Mouse (Mus musculus): ENCODE measurements around the gene Wdr64. TPM values are rescaled to one million over a fixed set of nuclear protein-coding genes. Genes with fewer than 3 reads are reported as not detected.

Wdr64 gene
- polyA plus RNA-seq, 1 experiment from 2014 or later: not detected

DNA sequence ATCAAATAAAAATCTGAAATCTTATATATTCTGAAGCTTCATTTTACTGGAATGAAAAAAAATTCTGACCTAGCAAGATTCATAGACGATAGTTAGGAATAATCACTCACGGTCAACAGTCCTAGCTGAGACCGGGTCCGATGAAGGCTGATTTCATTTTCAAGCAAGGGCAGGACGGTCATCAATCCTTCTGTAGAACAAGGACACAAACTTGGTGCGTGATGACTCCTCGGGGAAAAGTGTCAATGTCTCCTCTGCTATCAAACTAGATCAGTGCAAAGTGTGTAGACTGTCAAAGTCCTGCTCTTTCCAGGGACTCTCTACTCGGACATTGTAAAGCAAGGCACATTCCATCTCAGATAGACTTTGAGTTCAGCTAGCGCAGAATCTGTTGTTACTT, 18.4 kb downstream of the Wdr64 start:
- H3K9ac ChIP-seq (ENCODE audit: low read length): no peak overlapping the region
- H3K4me3 ChIP-seq (ENCODE audit: control insufficient read depth in 1 of 2, insufficient read depth in 1 of 2, low read depth in 1 of 2, low read length in 2 of 2): no peak overlapping the region
- peaks cover 0 to 6% of the 10 kb centered on the region in 2 experiments; a peak in 3 of 4 replicates for H3K4me1 ChIP-seq (ENCODE audit: control insufficient read depth in 2 of 2, insufficient read depth in 2 of 2, low read length in 2 of 2)
- no peaks in the 10 kb centered on the region for H3K9me3 ChIP-seq (ENCODE audit: control insufficient read depth, low read length)
- no peaks in the 10 kb centered on the region for H3K27me3 ChIP-seq (ENCODE audit: control insufficient read depth, insufficient read depth, low read length)
- H3K4me2 ChIP-seq (ENCODE audit: low read length): no peak overlapping the region
- no peak overlapping the region for H3K27ac ChIP-seq (replicated peaks in 1 of 2; ENCODE audit: control insufficient read depth in 1 of 2, insufficient read depth in 1 of 2, low read depth in 2 of 2, low read length in 2 of 2)
- 82% methylated on average over 9 of the region's 9 CpGs for WGBS
- ATAC-seq (ENCODE audit: insufficient number of reproducible peaks, insufficient read depth, low FRiP score, low read depth): no peak
- H3K36me3 ChIP-seq (ENCODE audit: control insufficient read depth, insufficient read depth, low read length): no peaks in the 10 kb centered on the region

DNA sequence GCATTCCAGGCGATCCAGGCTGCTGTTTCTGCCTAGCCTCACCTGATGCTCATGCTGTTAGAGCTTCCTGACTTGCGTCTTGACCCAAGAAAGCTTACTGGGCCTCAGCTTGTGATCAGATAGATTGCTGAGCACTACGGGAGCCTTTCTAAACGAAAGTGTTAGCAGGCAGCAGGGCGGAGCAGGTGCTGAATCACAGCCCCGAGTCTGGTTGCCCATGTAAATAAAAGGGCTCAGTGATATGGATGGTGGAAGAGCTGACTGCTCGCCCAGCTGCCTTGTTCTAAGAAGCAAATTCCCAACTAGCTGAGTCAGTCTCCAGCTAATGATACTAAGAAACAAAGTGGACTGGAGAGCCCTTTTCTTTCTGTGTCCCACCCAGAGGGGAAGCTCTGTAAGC, 27.4 kb downstream of the Wdr64 start:
- 22% methylated on average over 7 of the region's 7 CpGs for WGBS

DNA sequence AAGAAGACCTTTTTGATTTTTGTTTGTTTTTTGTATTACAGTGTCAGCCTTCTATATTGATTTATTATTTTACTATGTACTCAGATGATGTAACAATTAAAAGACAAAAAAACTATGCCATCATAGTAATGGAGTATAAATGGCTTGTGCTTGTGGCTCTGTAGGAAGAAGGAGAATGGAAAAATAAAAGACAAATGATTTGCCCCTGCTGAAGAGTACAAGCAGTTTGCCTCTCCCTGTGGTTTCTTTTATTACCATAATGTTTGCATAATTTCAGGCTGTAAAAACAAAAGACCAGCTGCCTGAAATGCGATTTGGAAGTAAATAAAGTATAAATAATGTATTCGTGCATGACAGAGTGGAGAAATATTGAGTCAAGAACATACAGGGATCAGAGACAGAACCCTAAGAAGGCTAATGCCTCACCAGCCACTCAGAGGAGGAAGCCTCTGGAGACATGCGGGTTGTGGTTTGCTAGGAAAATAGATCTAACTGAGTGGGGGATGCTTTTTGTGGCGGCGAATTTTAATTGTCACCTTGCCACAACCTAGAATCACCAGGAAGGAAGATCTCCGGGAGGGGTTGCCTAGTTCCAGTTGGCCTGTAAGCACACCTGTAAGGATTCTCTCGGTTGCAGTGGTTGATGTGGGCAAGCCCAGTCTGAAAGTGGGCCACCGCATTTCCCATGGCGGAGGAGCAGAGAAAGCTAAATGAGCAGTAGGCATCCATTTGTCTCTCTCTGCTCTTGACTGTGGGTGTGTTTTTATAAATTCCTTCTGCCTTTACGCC, 56.4 kb downstream of the Wdr64 start:
- Histone ChIP-seq H3K27ac (replicated peaks in 1 of 2; ENCODE audit: control insufficient read depth in 1 of 2, insufficient read depth in 1 of 2, low read depth in 2 of 2, low read length in 2 of 2) (no peak overlapping the region), H3K4me2 (ENCODE audit: low read length) (no peak overlapping the region), H3K27me3 (ENCODE audit: control insufficient read depth, insufficient read depth, low read length) (no peaks in the 10 kb centered on the region), H3K4me1 (ENCODE audit: control insufficient read depth in 2 of 2, insufficient read depth in 2 of 2, low read length in 2 of 2) (no peaks in the 10 kb centered on the region), H3K36me3 (ENCODE audit: control insufficient read depth, insufficient read depth, low read length) (no peaks in the 10 kb centered on the region), H3K4me3 (ENCODE audit: control insufficient read depth in 1 of 2, insufficient read depth in 1 of 2, low read depth in 1 of 2, low read length in 2 of 2) (no peak overlapping the region), H3K9me3 (ENCODE audit: control insufficient read depth, low read length) (no peaks in the 10 kb centered on the region), H3K9ac (ENCODE audit: low read length) (no peak overlapping the region)
- ATAC-seq (ENCODE audit: insufficient number of reproducible peaks, insufficient read depth, low FRiP score, low read depth): no peak
- WGBS: 75% methylated on average over 10 of the region's 10 CpGs

More for the DNA sequence above, 27.4 kb downstream of the Wdr64 start:
- Histone ChIP-seq H3K4me3 (ENCODE audit: control insufficient read depth in 1 of 2, insufficient read depth in 1 of 2, low read depth in 1 of 2, low read length in 2 of 2) (no peak overlapping the region), H3K27me3 (ENCODE audit: control insufficient read depth, insufficient read depth, low read length) (no peaks in the 10 kb centered on the region), H3K4me1 (ENCODE audit: control insufficient read depth in 2 of 2, insufficient read depth in 2 of 2, low read length in 2 of 2) (peaks cover 5 to 16% of the 10 kb centered on the region in 2 experiments; a peak in 3 of 4 replicates), H3K9me3 (ENCODE audit: control insufficient read depth, low read length) (no peaks in the 10 kb centered on the region), H3K9ac (ENCODE audit: low read length) (no peak overlapping the region), H3K36me3 (ENCODE audit: control insufficient read depth, insufficient read depth, low read length) (no peaks in the 10 kb centered on the region), H3K27ac (replicated peaks in 1 of 2; ENCODE audit: control insufficient read depth in 1 of 2, insufficient read depth in 1 of 2, low read depth in 2 of 2, low read length in 2 of 2) (no peak overlapping the region), H3K4me2 (ENCODE audit: low read length) (0 out of 2 replicates have a peak overlapping the region, but pooled peaks have one; percentile 19)
- no peak for ATAC-seq (ENCODE audit: insufficient number of reproducible peaks, insufficient read depth, low FRiP score, low read depth)

DNA sequence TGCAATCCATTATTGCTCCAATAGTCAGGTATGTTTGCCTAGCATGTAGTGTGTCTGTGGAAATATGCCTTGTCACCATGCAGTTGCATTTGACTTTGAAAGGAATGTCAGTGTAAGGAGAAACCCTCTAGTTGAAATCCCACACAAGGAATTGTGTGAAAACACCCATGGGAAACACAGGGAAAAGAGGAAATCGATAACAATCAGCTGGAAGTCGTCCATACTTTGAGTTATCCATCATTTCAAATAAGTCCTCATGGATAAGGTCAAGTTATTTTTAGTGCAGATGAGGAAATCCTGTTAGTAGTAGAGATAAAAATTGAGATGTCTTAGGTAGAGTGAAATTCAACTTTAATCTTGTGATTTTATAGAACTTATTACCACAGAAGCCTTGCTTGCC, 96.3 kb downstream of the Wdr64 start:
- Histone ChIP-seq H3K4me3 (ENCODE audit: control insufficient read depth in 1 of 2, insufficient read depth in 1 of 2, low read depth in 1 of 2, low read length in 2 of 2) (no peak overlapping the region), H3K9me3 (ENCODE audit: control insufficient read depth, low read length) (no peaks in the 10 kb centered on the region), H3K27me3 (ENCODE audit: control insufficient read depth, insufficient read depth, low read length) (no peaks in the 10 kb centered on the region), H3K4me2 (ENCODE audit: low read length) (no peak overlapping the region), H3K9ac (ENCODE audit: low read length) (no peak overlapping the region), H3K4me1 (ENCODE audit: control insufficient read depth in 2 of 2, insufficient read depth in 2 of 2, low read length in 2 of 2) (no peaks in the 10 kb centered on the region), H3K27ac (replicated peaks in 1 of 2; ENCODE audit: control insufficient read depth in 1 of 2, insufficient read depth in 1 of 2, low read depth in 2 of 2, low read length in 2 of 2) (no peak overlapping the region), H3K36me3 (ENCODE audit: control insufficient read depth, insufficient read depth, low read length) (no peaks in the 10 kb centered on the region)
- no peak for ATAC-seq (ENCODE audit: insufficient number of reproducible peaks, insufficient read depth, low FRiP score, low read depth)
- WGBS: 53% methylated on average over 2 of the region's 2 CpGs

DNA sequence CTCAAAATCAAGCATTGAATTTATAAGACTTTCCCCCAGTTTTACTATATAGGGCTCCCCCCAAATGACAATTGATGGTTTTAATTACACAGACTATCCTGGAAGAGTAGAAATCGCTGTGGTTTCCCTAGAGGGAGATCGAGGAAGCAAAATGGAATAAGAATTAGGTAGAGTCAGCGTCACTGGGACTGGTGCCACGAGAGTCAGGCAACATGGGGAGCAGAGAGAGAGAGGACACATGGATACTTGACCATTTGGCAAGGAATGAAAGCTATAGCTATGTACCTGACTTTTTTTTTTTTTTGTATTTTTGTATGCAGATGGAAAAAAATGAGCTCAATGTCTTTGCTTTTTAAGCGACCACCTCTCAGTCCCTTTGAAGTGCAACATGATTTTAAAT, 110.0 kb downstream of the Wdr64 start:
- ATAC-seq (ENCODE audit: insufficient number of reproducible peaks, insufficient read depth, low FRiP score, low read depth): no peak
- no peak overlapping the region for H3K27ac ChIP-seq (replicated peaks in 1 of 2; ENCODE audit: control insufficient read depth in 1 of 2, insufficient read depth in 1 of 2, low read depth in 2 of 2, low read length in 2 of 2)
- no peak overlapping the region for H3K4me3 ChIP-seq (ENCODE audit: control insufficient read depth in 1 of 2, insufficient read depth in 1 of 2, low read depth in 1 of 2, low read length in 2 of 2)
- H3K9me3 ChIP-seq (ENCODE audit: control insufficient read depth, low read length): 0 out of 2 replicates have a peak, but pooled peaks cover 3% of the 10 kb centered on the region
- no peak overlapping the region for H3K4me2 ChIP-seq (ENCODE audit: low read length)
- no peak overlapping the region for H3K9ac ChIP-seq (ENCODE audit: low read length)
- H3K27me3 ChIP-seq (ENCODE audit: control insufficient read depth, insufficient read depth, low read length): no peaks in the 10 kb centered on the region
- peaks cover 0 to 3% of the 10 kb centered on the region in 2 experiments; a peak in 1 of 4 replicates for H3K4me1 ChIP-seq (ENCODE audit: control insufficient read depth in 2 of 2, insufficient read depth in 2 of 2, low read length in 2 of 2)
- H3K36me3 ChIP-seq (ENCODE audit: control insufficient read depth, insufficient read depth, low read length): no peaks in the 10 kb centered on the region
- 62% methylated on average over 5 of the region's 5 CpGs for WGBS

DNA sequence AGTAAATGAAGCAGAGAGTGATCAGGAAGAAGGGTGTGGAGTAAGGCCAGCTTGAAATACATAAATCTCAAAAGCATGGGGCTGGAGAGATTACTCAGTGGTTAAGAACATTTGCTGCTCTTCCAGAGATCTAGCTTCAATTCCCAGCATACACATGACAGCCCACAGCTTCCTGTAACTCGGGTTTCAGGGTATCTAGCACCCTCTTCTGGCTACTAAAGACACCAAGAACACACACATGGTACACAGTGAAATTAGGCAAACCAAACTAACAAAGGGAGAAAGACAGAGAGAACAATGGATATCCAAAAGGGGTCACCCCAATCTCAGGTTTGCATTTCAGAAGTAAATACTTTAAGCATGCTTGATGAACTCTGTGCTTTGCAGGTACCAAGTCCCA, 113.2 kb downstream of the Wdr64 start:
- Histone ChIP-seq H3K27me3 (ENCODE audit: control insufficient read depth, insufficient read depth, low read length) (no peaks in the 10 kb centered on the region), H3K36me3 (ENCODE audit: control insufficient read depth, insufficient read depth, low read length) (no peaks in the 10 kb centered on the region), H3K4me2 (ENCODE audit: low read length) (no peak overlapping the region), H3K9ac (ENCODE audit: low read length) (no peak overlapping the region), H3K9me3 (ENCODE audit: control insufficient read depth, low read length) (0 out of 2 replicates have a peak, but pooled peaks cover 3% of the 10 kb centered on the region), H3K4me3 (ENCODE audit: control insufficient read depth in 1 of 2, insufficient read depth in 1 of 2, low read depth in 1 of 2, low read length in 2 of 2) (no peak overlapping the region), H3K4me1 (ENCODE audit: control insufficient read depth in 2 of 2, insufficient read depth in 2 of 2, low read length in 2 of 2) (no peaks in the 10 kb centered on the region), H3K27ac (replicated peaks in 1 of 2; ENCODE audit: control insufficient read depth in 1 of 2, insufficient read depth in 1 of 2, low read depth in 2 of 2, low read length in 2 of 2) (no peak overlapping the region)
- ATAC-seq (ENCODE audit: insufficient number of reproducible peaks, insufficient read depth, low FRiP score, low read depth): no peak
- WGBS: 15% methylated on average over 1 of the region's 1 CpGs

DNA sequence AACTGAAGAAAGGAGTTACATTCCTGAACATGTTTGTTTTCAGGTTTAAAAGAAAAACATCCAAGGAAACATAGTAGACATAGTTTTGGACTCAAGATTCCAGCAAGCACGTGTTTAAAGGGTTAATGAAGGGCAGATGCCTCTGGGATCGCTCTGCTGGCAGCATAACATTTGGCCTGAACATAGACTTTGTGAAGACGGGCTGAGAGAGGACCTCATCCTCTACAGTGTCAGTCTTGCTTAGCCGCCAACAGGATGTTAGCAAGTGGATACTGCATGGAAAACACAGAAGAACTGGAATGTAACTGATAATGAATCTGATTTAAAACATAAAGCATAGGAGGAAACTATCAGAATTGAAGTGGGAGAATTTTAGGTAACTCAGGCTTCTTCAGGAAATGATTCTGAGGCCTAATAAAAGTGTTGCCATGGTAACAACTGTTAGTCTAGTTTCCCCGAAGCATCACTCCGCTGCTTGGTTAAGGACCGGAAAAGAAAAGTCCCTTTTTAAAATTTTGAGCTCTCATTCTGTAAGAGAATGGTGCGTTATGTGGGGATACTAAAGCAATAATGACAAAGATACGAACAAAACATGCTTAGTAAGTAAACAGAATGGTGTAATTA, 125.5 kb downstream of the Wdr64 start:
- Histone ChIP-seq H3K4me1 (ENCODE audit: control insufficient read depth in 2 of 2, insufficient read depth in 2 of 2, low read length in 2 of 2) (no peaks in the 10 kb centered on the region), H3K9ac (ENCODE audit: low read length) (no peak overlapping the region), H3K4me2 (ENCODE audit: low read length) (no peak overlapping the region), H3K27me3 (ENCODE audit: control insufficient read depth, insufficient read depth, low read length) (no peaks in the 10 kb centered on the region), H3K36me3 (ENCODE audit: control insufficient read depth, insufficient read depth, low read length) (no peaks in the 10 kb centered on the region), H3K4me3 (ENCODE audit: control insufficient read depth in 1 of 2, insufficient read depth in 1 of 2, low read depth in 1 of 2, low read length in 2 of 2) (no peak overlapping the region), H3K9me3 (ENCODE audit: control insufficient read depth, low read length) (no peaks in the 10 kb centered on the region), H3K27ac (replicated peaks in 1 of 2; ENCODE audit: control insufficient read depth in 1 of 2, insufficient read depth in 1 of 2, low read depth in 2 of 2, low read length in 2 of 2) (no peak overlapping the region)
- 66% methylated on average over 9 of the region's 9 CpGs for WGBS
- ATAC-seq (ENCODE audit: insufficient number of reproducible peaks, insufficient read depth, low FRiP score, low read depth): no peak

Data from heart, embryonic 14.5 days (tissue).